Mouse (Mus musculus) forebrain, embryonic 11.5 days (tissue): ENCODE results near the gene Limk1. TPM values are rescaled to one million over a fixed set of nuclear protein-coding genes. Genes with fewer than 3 reads are reported as not detected.

Experiments
- ATAC-seq: fragments of 200-750 bp; cut with Nextera tagmentation; replicated peaks from 2 replicates; pipeline ENCODE4 v1.8.0; 2017; ENCODE audit warnings: moderate TSS enrichment; ENCODE audit not compliant: low FRiP score
- DNase-seq: peaks from one replicate; pipeline ENCODE4 v3.0.0-alpha.2; 2017; ENCODE audit warnings: low spot score
- H3K27ac ChIP-seq: fragments of 300-500 bp; sonication (generic); 2 replicates; pipeline ENCODE4 v1.5.1; 2014; ENCODE audit warnings: low read depth, low read length
- H3K27me3 ChIP-seq: fragments of 300-500 bp; sonication (generic); 2 replicates; pipeline ENCODE4 v1.6.1; 2014; ENCODE audit warnings: mild to moderate bottlenecking, low read length, mixed read lengths; ENCODE audit not compliant: control insufficient read depth, insufficient read depth
- H3K36me3 ChIP-seq: fragments of 300-500 bp; sonication (generic); 2 replicates; pipeline ENCODE4 v1.6.1; 2014; ENCODE audit warnings: mild to moderate bottlenecking, low read length, moderate library complexity, mixed read lengths; ENCODE audit not compliant: control insufficient read depth, insufficient read depth
- H3K4me1 ChIP-seq: fragments of 300-500 bp; sonication (generic); replicated peaks from 2 replicates; pipeline ENCODE4 v1.6.1; 2014; ENCODE audit warnings: low read length, mixed read lengths; ENCODE audit not compliant: control insufficient read depth, insufficient read depth
- H3K4me2 ChIP-seq: fragments of 300-500 bp; sonication (generic); 2 replicates; pipeline ENCODE4 v1.6.1; 2014; ENCODE audit warnings: low read depth, mild to moderate bottlenecking, low read length, moderate library complexity, mixed read lengths; ENCODE audit not compliant: severe bottlenecking
- H3K4me3 ChIP-seq: fragments of 300-500 bp; sonication (generic); 2 replicates; pipeline ENCODE4 v1.5.1; 2014; ENCODE audit warnings: low read depth, low read length
- H3K9ac ChIP-seq: fragments of 300-500 bp; sonication (generic); 2 replicates; pipeline ENCODE4 v1.6.1; 2014; ENCODE audit warnings: low read length
- H3K9me3 ChIP-seq: fragments of 300-500 bp; sonication (generic); 2 replicates; pipeline ENCODE4 v1.6.1; 2016; ENCODE audit warnings: low read length, mixed read lengths; ENCODE audit not compliant: control insufficient read depth
- WGBS: fragments of 180-500 bp; shearing (Covaris S2); extraction: QIAGEN DNeasy Blood & Tissue Kit; methylation state at CpG from one replicate; pipeline ENCODE4 v1.1.7; 2014; 5-methylcytosine and 5-hydroxymethylcytosine counted together
- polyA plus RNA-seq: library from polyadenylated mRNA; unstranded; fragments of >200 nt; fragmentation: Nextera tagmentation; extraction: Ambion mirVana; gene quantifications from 2 replicates; pipeline ENCODE4 v1.2.1, GENCODE M21; 2014

The Limk1 gene
- polyA plus RNA-seq, 1 experiment from 2014 or later, result 11.2 TPM

- Histone ChIP-seq H3K36me3 (no peaks in the 10 kb centered on the region), H3K9me3 (no peaks in the 10 kb centered on the region), H3K9ac (no peak overlapping the region), H3K27ac (no peak overlapping the region), H3K4me2 (no peak overlapping the region), H3K4me3 (no peak overlapping the region), H3K27me3 (no peaks in the 10 kb centered on the region), H3K4me1 (no peaks in the 10 kb centered on the region)
- ATAC-seq (no peak), DNase-seq (no peak)
- WGBS, result 71% methylated on average over 7 of the region's 7 CpGs
These were observed 22.7 kb upstream of the Limk1 start for GRCm38 (mm10) chr5:134711076-134711475.

GRCm38 (mm10) chr5:134709275-134709674 lies 20.9 kb upstream of the Limk1 start:
- H3K27ac ChIP-seq, result no peak overlapping the region
- H3K9ac ChIP-seq, result no peak overlapping the region
- no peaks in the 10 kb centered on the region for H3K27me3 ChIP-seq
- H3K4me3 ChIP-seq, result no peak overlapping the region
- H3K9me3 ChIP-seq, result no peaks in the 10 kb centered on the region
- H3K36me3 ChIP-seq, result no peaks in the 10 kb centered on the region
- ATAC-seq (no peak), DNase-seq (no peak)
- WGBS, result 74% methylated on average over 6 of the region's 6 CpGs
- H3K4me1 ChIP-seq, result no peaks in the 10 kb centered on the region; the same call in 1 of the 2 replicates
- no peak overlapping the region for H3K4me2 ChIP-seq

GRCm38 (mm10) chr5:134704157-134704556 lies 15.8 kb upstream of the Limk1 start:
- no peaks in the 10 kb centered on the region for H3K27me3 ChIP-seq
- H3K4me1 ChIP-seq, result no peaks in the 10 kb centered on the region; the same call in 1 of the 2 replicates
- H3K9me3 ChIP-seq, result no peaks in the 10 kb centered on the region
- H3K4me2 ChIP-seq, result no peak overlapping the region
- DNase-seq, result peak; percentile 88
- H3K36me3 ChIP-seq, result no peaks in the 10 kb centered on the region
- H3K9ac ChIP-seq, result no peak overlapping the region
- H3K4me3 ChIP-seq, result no peak overlapping the region
- ATAC-seq, result peak; percentile 56
- no peak overlapping the region for H3K27ac ChIP-seq

- H3K4me1 ChIP-seq, result no peaks in the 10 kb centered on the region
- no peak overlapping the region for H3K4me2 ChIP-seq
- no peaks in the 10 kb centered on the region for H3K9me3 ChIP-seq
- no peak overlapping the region for H3K9ac ChIP-seq
- H3K4me3 ChIP-seq, result no peak overlapping the region
- no peaks in the 10 kb centered on the region for H3K27me3 ChIP-seq
- H3K27ac ChIP-seq, result no peak overlapping the region
- DNase-seq (no peak), ATAC-seq (no peak)
- no peaks in the 10 kb centered on the region for H3K36me3 ChIP-seq
- WGBS, result 77% methylated on average over 2 of the region's 2 CpGs
These were observed 7.1 kb upstream of the Limk1 start for GRCm38 (mm10) chr5:134695539-134695938.

GRCm38 (mm10) chr5:134695082-134695481 lies 6.7 kb upstream of the Limk1 start:
- Histone ChIP-seq H3K4me2 (no peak overlapping the region), H3K9me3 (no peaks in the 10 kb centered on the region), H3K27me3 (no peaks in the 10 kb centered on the region), H3K4me1 (no peaks in the 10 kb centered on the region), H3K36me3 (no peaks in the 10 kb centered on the region), H3K4me3 (no peak overlapping the region), H3K27ac (no peak overlapping the region), H3K9ac (no peak overlapping the region)
- 16% methylated on average over 2 of the region's 2 CpGs for WGBS
- ATAC-seq, result no peak
- DNase-seq, result no peak

GRCm38 (mm10) chr5:134692704-134693103 lies 4.3 kb upstream of the Limk1 start:
- no peak for ATAC-seq
- no peak overlapping the region for H3K4me2 ChIP-seq
- 86% methylated on average over 1 of the region's 1 CpGs for WGBS
- H3K9me3 ChIP-seq, result no peaks in the 10 kb centered on the region
- H3K36me3 ChIP-seq, result no peaks in the 10 kb centered on the region
- no peaks in the 10 kb centered on the region for H3K27me3 ChIP-seq
- H3K4me1 ChIP-seq, result peaks cover under 1% of the 10 kb centered on the region; the same call in 1 of the 2 replicates
- no peak overlapping the region for H3K27ac ChIP-seq
- DNase-seq, result no peak
- H3K4me3 ChIP-seq, result no peak overlapping the region
- H3K9ac ChIP-seq, result no peak overlapping the region

GRCm38 (mm10) chr5:134688718-134689284 lies 403 bp upstream of the Limk1 start:
- peak overlapping the region; percentile 53 for H3K4me2 ChIP-seq
- peak; percentile 100 for DNase-seq

GRCm38 (mm10) chr5:134687187-134687586 lies 1.2 kb downstream of the Limk1 start:
- DNase-seq, result no peak
- H3K9ac ChIP-seq, result no peak overlapping the region
- H3K4me2 ChIP-seq, result peak overlapping the region; percentile 81; the same call in 1 of the 2 replicates
- H3K27ac ChIP-seq, result no peak overlapping the region
- H3K4me1 ChIP-seq, result peaks cover 2% of the 10 kb centered on the region; the same call in 1 of the 2 replicates
- peak overlapping the region; percentile 85; the same call in 1 of the 2 replicates for H3K4me3 ChIP-seq
- no peaks in the 10 kb centered on the region for H3K9me3 ChIP-seq
- no peak for ATAC-seq
- 62% methylated on average over 1 of the region's 1 CpGs for WGBS
- no peaks in the 10 kb centered on the region for H3K27me3 ChIP-seq
- no peaks in the 10 kb centered on the region for H3K36me3 ChIP-seq

More at GRCm38 (mm10) chr5:134688718-134689284, 403 bp upstream of the Limk1 start:
- Histone ChIP-seq H3K9ac (peak overlapping the region; percentile 44; the same call in 1 of the 2 replicates), H3K4me1 (peaks cover 2% of the 10 kb centered on the region; the same call in 1 of the 2 replicates), H3K27me3 (no peaks in the 10 kb centered on the region), H3K4me3 (peak overlapping the region; percentile 85), H3K27ac (peak overlapping the region; percentile 26), H3K36me3 (no peaks in the 10 kb centered on the region), H3K9me3 (no peaks in the 10 kb centered on the region)
- WGBS, result under 1% methylated on average over 38 of the region's 38 CpGs
- ATAC-seq, result peak; percentile 94

- Histone ChIP-seq H3K36me3 (no peaks in the 10 kb centered on the region), H3K27ac (no peak overlapping the region), H3K4me3 (no peak overlapping the region), H3K27me3 (no peaks in the 10 kb centered on the region), H3K4me1 (peaks cover 2% of the 10 kb centered on the region; the same call in 1 of the 2 replicates), H3K9me3 (no peaks in the 10 kb centered on the region), H3K9ac (no peak overlapping the region), H3K4me2 (no peak overlapping the region)
- 87% methylated on average over 6 of the region's 6 CpGs for WGBS
- DNase-seq, result no peak
- ATAC-seq, result no peak
These were observed 1.9 kb downstream of the Limk1 start for GRCm38 (mm10) chr5:134686541-134686940.
